Mouse (Mus musculus) left cerebral cortex, postnatal 4 days (tissue): ENCODE data around the gene Gpc6. TPM values are rescaled to one million over a fixed set of nuclear protein-coding genes. Genes with fewer than 3 reads are reported as not detected.

Experiments used
- DNase-seq: peaks from one replicate; pipeline ENCODE4 v3.0.0-alpha.2; 2022
- intact Hi-C: fragments of 180-260 bp; cut with DNase I; formaldehyde crosslinking; loops from one replicate; pipeline ENCODE4 v1.15.1; 2025
- total RNA-seq, 2 experiments: library from RNA; stranded (reverse); gene quantifications; 2 replicates each; pipeline ENCODE4 v1.2.3; 2021

The Gpc6 gene
- 10 to 100 TPM; 24.8 to 26.4 TPM for total RNA-seq

- DNase-seq: peak; percentile 89
- intact Hi-C loops: loop anchor here (5.0 to 10.0 kb wide), 2 partner anchors 1010 to 1093 kb away; no protein-coding TSS in a partner anchor
These were observed at the start of gene Gpc6 for GRCm38 (mm10) chr14:116924876-116925601. Gene Gpc6, plus strand, starts transcription at chr14:116925315.

- intact Hi-C loops: no loop called here
- DNase-seq: no peak
These were observed 42.6 kb upstream of the Gpc6 start for GRCm38 (mm10) chr14:116882480-116883044.

DNA sequence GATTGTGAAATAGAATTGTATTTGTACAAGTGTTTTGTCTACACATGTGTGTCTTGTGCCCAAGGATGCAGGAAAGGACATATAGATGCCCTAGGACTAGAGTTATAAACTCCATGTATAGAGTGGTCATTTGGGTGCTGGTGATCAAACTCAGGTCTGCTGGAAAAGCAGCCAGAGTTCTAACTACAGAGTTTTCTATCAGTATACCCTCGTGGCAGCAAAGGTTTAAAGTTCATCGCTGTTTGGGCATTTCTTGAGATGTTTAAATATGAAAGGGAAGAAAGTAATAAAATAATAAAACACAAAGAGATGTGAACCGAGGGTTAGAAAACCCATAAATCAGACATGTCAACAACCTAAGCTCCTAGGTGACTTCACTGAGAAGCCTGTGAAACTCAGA lies 30.8 kb upstream of the Gpc6 start:
- intact Hi-C loops: no loop called here
- no peak for DNase-seq

GRCm38 (mm10) chr14:116897971-116898370 lies 27.1 kb upstream of the Gpc6 start:
- intact Hi-C loops: no loop called here

DNA sequence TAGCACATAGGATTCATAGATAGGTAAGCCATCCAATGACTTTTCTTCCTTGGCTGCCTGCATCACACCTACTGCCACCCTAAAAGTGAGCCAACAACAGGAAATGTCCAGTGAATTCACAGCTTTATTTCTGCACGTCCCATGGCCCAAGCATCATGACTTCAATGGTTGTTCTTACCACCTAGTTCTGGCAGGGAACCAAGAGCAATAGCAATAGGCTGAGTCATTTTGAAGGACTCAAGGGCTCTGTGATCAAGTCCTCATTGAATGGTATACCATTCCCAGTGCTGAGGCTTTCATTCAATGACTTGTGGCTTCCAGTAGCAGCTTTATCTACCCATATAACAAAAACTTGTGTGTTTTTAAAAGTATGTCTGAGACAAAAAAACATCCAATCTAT lies 13.3 kb upstream of the Gpc6 start:
- intact Hi-C loops: no loop called here

More at GRCm38 (mm10) chr14:116897971-116898370, 27.1 kb upstream of the Gpc6 start:
- no peak for DNase-seq

DNA sequence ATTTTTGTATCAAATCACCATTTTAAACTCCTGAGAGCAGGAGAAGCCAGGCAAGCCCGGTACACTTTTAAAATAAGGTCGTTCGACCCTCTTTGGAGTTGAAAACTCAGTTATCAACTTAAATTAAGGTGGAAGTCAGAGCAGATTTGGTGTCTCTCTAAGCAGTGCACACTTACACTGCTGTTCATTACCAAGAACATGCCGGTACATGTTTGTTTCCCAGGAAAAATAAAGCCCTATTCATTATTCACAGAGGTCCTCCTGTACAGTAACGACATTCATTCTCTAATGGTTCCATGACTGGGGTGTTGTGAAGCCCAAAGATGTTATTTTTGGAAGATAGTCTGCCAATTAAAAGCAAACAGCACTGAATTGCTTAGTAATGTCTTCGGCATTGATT lies 8.2 kb upstream of the Gpc6 start:
- DNase-seq: no peak
- intact Hi-C loops: no loop called here

More for the DNA sequence above, 13.3 kb upstream of the Gpc6 start:
- DNase-seq: no peak

DNA sequence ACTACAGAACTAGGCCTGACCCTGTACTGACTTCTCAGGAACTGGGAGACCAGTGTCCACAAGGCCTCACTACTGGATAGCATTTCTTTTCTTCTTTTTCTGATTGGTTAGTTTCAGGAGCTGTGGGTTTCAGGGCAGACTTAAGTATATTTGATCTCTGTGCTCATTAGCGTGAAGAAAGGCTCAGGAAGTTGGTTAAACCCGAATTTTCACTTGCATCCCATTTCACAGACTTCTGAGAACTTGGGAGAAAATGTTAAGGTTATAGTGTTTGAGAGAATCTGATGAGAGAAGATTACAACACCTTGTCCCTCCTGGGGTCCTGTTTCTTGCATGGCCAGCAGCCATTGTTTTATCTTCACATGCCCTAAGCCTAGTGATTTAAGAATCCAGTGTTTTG lies 849 bp upstream of the Gpc6 start:
- intact Hi-C loops: loop anchor here (10.0 kb wide), 1 partner anchor 1011 kb away; no protein-coding TSS in a partner anchor
- no peak for DNase-seq

- DNase-seq: peak; percentile 56
- intact Hi-C loops: loop anchor here (5.0 to 10.0 kb wide), 2 partner anchors 1009 to 1094 kb away; no protein-coding TSS in a partner anchor
These were observed 732 bp downstream of the Gpc6 start for GRCm38 (mm10) chr14:116925691-116926403.

GRCm38 (mm10) chr14:116926404-116927171 lies 1.5 kb downstream of the Gpc6 start:
- DNase-seq: peak; percentile 82
- intact Hi-C loops: loop anchor here (5.0 to 10.0 kb wide), 2 partner anchors 1008 to 1094 kb away; no protein-coding TSS in a partner anchor

DNA sequence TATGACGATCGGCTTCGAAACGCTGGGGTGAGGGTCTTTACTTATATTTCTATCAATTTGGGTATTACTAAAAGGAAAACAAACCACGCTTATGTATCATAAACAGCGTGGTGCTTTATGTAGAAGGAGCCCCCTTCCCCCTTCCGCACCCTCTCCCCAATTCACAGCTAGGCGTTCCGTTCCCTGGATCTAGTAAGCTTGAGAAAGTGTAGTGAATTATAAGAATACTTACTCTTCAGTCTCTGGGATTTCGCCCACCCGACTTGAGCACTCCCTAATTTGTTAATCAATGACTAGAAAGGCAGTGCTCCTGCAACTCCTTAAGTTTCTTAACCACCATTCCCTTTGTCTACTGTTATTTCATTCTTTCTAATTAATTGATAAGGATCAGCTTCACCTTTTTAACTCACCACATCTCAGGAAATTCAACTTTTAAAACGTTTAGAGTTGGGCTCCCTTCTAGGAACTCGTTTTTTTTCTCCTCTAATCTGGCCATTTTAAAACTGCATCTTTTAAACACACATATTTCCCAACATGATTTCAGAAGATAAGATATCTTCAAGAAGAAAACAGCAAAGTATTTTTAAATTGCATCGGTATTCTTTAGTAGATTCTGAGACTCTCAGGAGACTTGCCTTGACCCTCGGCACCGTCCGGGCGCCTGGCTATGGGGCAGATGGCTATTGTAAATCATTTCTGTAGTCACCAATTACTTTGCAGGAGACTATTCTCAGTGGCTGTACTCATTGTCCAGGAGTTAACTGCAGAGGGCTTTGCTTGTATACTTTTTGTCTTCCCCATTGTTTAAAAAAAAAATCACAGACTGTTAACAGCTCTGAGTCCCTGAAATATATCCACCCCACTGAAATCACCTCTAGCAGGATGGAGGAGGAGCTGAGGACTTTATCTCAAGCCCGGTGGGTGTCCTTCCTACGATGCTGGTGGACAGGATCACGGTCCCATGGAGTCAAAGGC lies 2.5 kb downstream of the Gpc6 start:
- intact Hi-C loops: loop anchor here (5.0 to 10.0 kb wide), 2 partner anchors 1007 to 1095 kb away; no protein-coding TSS in a partner anchor
- DNase-seq: no peak

GRCm38 (mm10) chr14:116928395-116928794 lies 3.3 kb downstream of the Gpc6 start:
- no peak for DNase-seq
- intact Hi-C loops: loop anchor here (5.0 to 10.0 kb wide), 2 partner anchors 1006 to 1096 kb away; no protein-coding TSS in a partner anchor

DNA sequence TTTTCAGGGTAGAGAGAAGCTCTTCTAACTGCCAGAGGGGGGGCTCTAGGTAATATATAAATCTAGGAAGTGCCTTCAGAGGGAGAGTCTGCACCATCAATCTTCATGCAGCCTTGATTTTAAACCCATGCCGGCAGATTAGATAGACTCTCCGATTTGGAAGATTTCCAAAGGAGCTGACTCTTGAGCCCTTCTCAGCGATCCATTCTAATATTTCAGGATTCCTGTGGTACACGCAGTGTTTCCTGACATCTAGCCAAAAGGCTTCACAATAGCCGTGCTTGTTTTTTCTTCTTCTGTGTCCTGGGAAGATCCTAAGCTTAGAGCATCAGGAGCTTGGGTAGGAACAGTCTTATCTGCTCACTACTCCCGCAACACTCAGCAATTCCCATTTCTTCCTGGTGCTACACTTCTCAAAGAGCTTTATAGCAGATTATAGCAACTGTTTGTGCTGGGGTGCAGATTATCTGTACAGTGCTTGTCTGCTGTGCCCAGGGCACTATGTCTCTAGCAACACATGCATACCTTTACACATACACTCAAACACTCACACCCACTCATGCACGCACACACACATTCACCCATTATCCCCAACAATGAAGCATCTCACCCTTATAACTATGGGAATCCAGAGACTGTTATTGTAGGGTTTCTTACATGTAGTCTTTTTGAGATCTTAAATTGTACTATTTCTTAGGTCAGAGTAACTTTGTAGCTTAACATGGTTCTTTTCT lies 3.8 kb downstream of the Gpc6 start:
- intact Hi-C loops: loop anchor here (5.0 to 10.0 kb wide), 2 partner anchors 1006 to 1097 kb away; no protein-coding TSS in a partner anchor
- no peak for DNase-seq

DNA sequence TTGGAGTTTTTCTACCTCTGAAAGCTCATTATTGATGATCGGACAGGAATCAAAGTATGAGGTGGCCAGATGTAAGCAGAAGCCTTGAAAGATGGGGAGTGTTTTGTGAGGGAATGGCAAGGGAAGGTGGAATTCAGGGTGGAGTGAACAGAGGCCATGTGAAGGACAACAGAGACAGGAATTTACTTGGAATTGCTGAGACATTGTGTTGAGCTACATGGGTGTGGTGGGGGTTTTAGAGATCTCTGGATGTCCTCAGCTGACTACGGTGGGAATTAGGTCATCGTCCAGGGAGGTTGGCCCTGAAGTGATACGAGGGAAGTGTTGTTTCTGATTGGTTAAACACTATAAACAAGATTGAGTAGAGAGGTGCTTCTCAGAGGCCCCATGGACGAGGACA lies 8.7 kb downstream of the Gpc6 start:
- intact Hi-C loops: no loop called here
- no peak for DNase-seq

- intact Hi-C loops: no loop called here
- DNase-seq: peak; percentile 30
These were observed 12.9 kb downstream of the Gpc6 start for GRCm38 (mm10) chr14:116937910-116938560.

DNA sequence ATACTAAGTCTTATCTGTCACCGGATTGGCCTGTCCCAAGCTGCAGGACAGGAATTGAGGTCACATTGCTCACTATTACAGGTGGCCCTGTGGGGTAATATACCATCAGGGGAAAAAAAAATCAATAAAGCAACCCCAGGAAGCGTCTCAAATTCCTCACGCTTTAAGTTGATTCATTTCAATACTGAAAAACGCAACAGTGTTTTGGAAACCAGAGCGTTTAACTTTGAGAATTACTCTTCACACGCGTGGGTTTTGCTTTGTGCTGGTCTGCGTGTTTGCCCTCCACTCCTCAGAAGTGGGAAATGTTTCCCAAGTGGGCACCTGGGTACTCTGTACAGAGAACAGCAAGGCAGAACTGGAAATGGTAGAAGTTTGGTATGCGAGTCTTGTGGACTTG lies 13.6 kb downstream of the Gpc6 start:
- DNase-seq: no peak
- intact Hi-C loops: no loop called here

DNA sequence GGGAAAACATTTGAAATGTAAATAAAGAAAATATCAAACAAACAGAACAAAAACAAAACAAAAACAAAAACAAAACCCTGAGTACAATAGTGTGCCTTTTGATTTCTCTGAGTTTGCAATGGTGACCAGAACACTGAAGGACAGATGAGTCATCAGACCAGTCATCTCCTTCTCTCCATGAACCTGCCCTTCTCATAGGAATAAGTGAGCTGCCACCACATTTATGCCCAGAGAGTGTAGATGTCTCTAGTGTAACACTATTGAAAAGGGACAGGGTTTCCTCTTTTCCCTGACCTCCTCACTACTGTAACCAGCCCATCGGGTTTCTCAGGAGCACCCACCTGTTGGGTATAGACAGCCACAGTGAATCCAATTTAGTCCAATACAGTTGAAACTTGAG lies 14.4 kb downstream of the Gpc6 start:
- DNase-seq: no peak
- intact Hi-C loops: no loop called here

DNA sequence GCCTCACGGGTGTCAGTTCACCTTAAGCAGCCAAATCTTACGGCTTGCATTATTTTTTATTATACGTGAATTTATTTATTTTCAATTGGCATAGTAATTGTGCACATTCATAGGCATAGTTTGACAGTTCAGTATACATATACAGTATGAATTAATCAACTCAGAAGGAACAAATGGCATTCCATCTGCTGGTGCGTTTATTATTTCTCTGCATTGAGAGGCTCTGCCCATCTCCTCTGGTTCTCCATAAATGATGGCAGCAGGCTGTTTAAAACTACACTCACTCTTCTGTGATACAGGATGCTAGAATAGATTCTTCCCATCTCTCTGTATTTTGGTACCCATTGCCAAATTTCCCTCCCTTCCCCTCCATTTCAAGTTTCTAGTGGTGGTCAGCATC lies 16.7 kb downstream of the Gpc6 start:
- intact Hi-C loops: no loop called here
- no peak for DNase-seq

DNA sequence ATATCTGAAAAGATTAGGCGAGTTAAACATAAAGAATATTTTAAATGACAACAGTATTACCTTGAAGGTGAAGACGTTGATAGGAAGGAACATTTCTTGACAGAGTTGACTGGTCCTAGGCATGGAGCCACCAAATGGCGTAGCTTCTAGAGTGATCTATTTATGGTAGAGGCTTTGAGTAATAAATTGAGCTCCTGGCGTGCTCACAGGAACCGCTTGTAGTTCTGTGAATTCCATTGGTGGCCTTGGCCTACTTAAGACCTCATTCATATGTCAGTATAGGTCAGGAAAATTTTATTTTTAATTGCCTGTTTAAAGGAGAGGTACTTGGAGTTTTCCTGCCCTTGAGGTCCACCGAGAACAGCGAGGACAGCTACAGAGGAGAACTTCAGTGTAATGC lies 18.6 kb downstream of the Gpc6 start:
- intact Hi-C loops: no loop called here
- no peak for DNase-seq
